In genomic region chr2:180276851-180277259, GRCm38 (mm10) we compare ENCODE assay signal across 10 mouse cellular contexts. TPM values are rescaled to one million over a fixed set of nuclear protein-coding genes. Genes with fewer than 3 reads are reported as not detected.
A peak's percentile ranks its signal among the peaks of the same experiment; 100 is the strongest.
DNase-seq lines count a peak whose midpoint lies in the region; ATAC-seq and TF ChIP-seq lines count a peak whose summit lies in the region.
"Had no signal": no experiment of that assay in that cellular context is flagged by ENCODE, and none has a peak within 500 bp of the region (broad histone marks: within the 10 kb centered on the region; RNA-seq: fewer than 3 reads in every experiment).

No protein-coding gene starts in this region.

- ATAC-seq in hindbrain, embryonic 13.5 days (ENCODE audit: low FRiP score), result no peak
- no peak for ATAC-seq in hindbrain, postnatal 0 days
- ATAC-seq in liver, embryonic 15.5 days (ENCODE audit: insufficient read depth), result no peak
- peak; percentile 43 for ATAC-seq in neutrophil, adult 5-6 weeks (ENCODE audit: extremely low read depth, insufficient number of reproducible peaks, low FRiP score, poor library complexity, severe bottlenecking)
- no peak for ATAC-seq in frontal cortex, adult (ENCODE audit: low TSS enrichment)

- peaks cover 21% of the 10 kb centered on the region for H3K27me3 ChIP-seq in hindbrain, embryonic 13.5 days
- no peaks in the 10 kb centered on the region for H3K27me3 ChIP-seq in hindbrain, postnatal 0 days (ENCODE audit: insufficient read depth, low read length)
- H3K27me3 ChIP-seq in liver, embryonic 15.5 days, result peaks cover 11% of the 10 kb centered on the region; the same call in 1 of the 2 replicates
- H3K27me3 ChIP-seq in forebrain, embryonic 10.5 days (ENCODE audit: poor library complexity, severe bottlenecking), result peaks cover 27% of the 10 kb centered on the region
- H3K27me3 ChIP-seq: heart, embryonic 15.5 days had no signal

- H3K4me1 ChIP-seq in hindbrain, embryonic 13.5 days (replicated peaks), result peaks cover 16% of the 10 kb centered on the region
- peaks cover 7% of the 10 kb centered on the region for H3K4me1 ChIP-seq in hindbrain, postnatal 0 days (ENCODE audit: insufficient read depth, low read length)
- H3K4me1 ChIP-seq in liver, embryonic 15.5 days (replicated peaks), result peaks cover 46% of the 10 kb centered on the region
- peaks cover 30% of the 10 kb centered on the region for H3K4me1 ChIP-seq in forebrain, embryonic 10.5 days

- H3K9ac ChIP-seq in hindbrain, embryonic 13.5 days, result 0 out of 2 replicates have a peak overlapping the region, but pooled peaks have one; percentile 24
- no peak overlapping the region for H3K9ac ChIP-seq in hindbrain, postnatal 0 days (replicated peaks; ENCODE audit: low read length)
- 0 out of 2 replicates have a peak overlapping the region, but pooled peaks have one; percentile 13 for H3K9ac ChIP-seq in liver, embryonic 15.5 days
- H3K9ac ChIP-seq: heart, embryonic 15.5 days; limb, embryonic 15.5 days had no signal

- H3K27ac ChIP-seq in hindbrain, embryonic 13.5 days, result no peak overlapping the region
- no peak overlapping the region for H3K27ac ChIP-seq in hindbrain, postnatal 0 days
- peak overlapping the region; percentile 10; the same call in 1 of the 2 replicates for H3K27ac ChIP-seq in liver, embryonic 15.5 days (replicated peaks)
- no peak overlapping the region for H3K27ac ChIP-seq in forebrain, embryonic 10.5 days
- H3K27ac ChIP-seq: limb, embryonic 15.5 days had no signal

- no peak for DNase-seq in hindbrain, postnatal 0 days (ENCODE audit: low spot score)
- DNase-seq in ZHBTc4 (ENCODE audit: low read depth, low spot score), result peak; percentile 49
- no peak for DNase-seq in frontal cortex, postnatal 25 days (ENCODE audit: low spot score in 2 of 2)
- DNase-seq in forebrain, embryonic 10.5 days (ENCODE audit: extremely low spot score, low spot score), result no peak

- no peak overlapping the region for H3K4me3 ChIP-seq in hindbrain, embryonic 13.5 days
- no peak overlapping the region for H3K4me3 ChIP-seq in hindbrain, postnatal 0 days (ENCODE audit: low read length)
- peak overlapping the region; percentile 29; the same call in 1 of the 2 replicates for H3K4me3 ChIP-seq in liver, embryonic 15.5 days (replicated peaks)
- H3K4me3 ChIP-seq in forebrain, embryonic 10.5 days, result no peak overlapping the region
- H3K4me3 ChIP-seq: limb, embryonic 15.5 days had no signal

- 78% methylated on average over 8 of the region's 8 CpGs for WGBS in hindbrain, embryonic 13.5 days
- WGBS in hindbrain, postnatal 0 days, result 73% methylated on average over 8 of the region's 8 CpGs
- 3% methylated on average over 8 of the region's 8 CpGs for WGBS in liver, embryonic 15.5 days (ENCODE audit: insufficient replicate concordance)
- 72% methylated on average over 8 of the region's 8 CpGs for WGBS in forebrain, embryonic 10.5 days

- TF ChIP-seq CTCF in hindbrain, postnatal 0 days (IDR thresholded peaks at IDR 0.05; ENCODE audit: low read depth), result no peak

- no peaks in the 10 kb centered on the region for H3K36me3 ChIP-seq in hindbrain, embryonic 13.5 days
- H3K36me3 ChIP-seq in hindbrain, postnatal 0 days (ENCODE audit: insufficient read depth, low read length), result no peaks in the 10 kb centered on the region
- H3K36me3 ChIP-seq in liver, embryonic 15.5 days (replicated peaks), result no peaks in the 10 kb centered on the region
- H3K36me3 ChIP-seq in forebrain, embryonic 10.5 days (replicated peaks), result no peaks in the 10 kb centered on the region
- H3K36me3 ChIP-seq: heart, embryonic 15.5 days; limb, embryonic 15.5 days had no signal

- no peaks in the 10 kb centered on the region for H3K9me3 ChIP-seq in hindbrain, embryonic 13.5 days
- H3K9me3 ChIP-seq in hindbrain, postnatal 0 days (ENCODE audit: low read length), result no peaks in the 10 kb centered on the region
- H3K9me3 ChIP-seq in liver, embryonic 15.5 days (replicated peaks), result no peaks in the 10 kb centered on the region
- H3K9me3 ChIP-seq in forebrain, embryonic 10.5 days, result no peaks in the 10 kb centered on the region
- H3K9me3 ChIP-seq: heart, embryonic 15.5 days; limb, embryonic 15.5 days had no signal

- no peak overlapping the region for H3K4me2 ChIP-seq in hindbrain, embryonic 13.5 days
- H3K4me2 ChIP-seq in hindbrain, postnatal 0 days (ENCODE audit: low read depth, low read length), result no peak overlapping the region
- peak overlapping the region; percentile 61 for H3K4me2 ChIP-seq in liver, embryonic 15.5 days

RNA-seq across cellular contexts. Expression of gene Cables2, which starts 3.6 kb away (rescaled TPM):
- 19.8 and 20.8 TPM in 2 replicates for polyA plus RNA-seq in hindbrain, embryonic 13.5 days (2015; fragmentation: Nextera tagmentation; extraction: Ambion mirVana)
- total RNA-seq in hindbrain, postnatal 0 days (2014; rRNA removed), result 56.8 and 60.5 TPM in 2 replicates
- polyA plus RNA-seq in hindbrain, postnatal 0 days (2015; fragmentation: Nextera tagmentation; extraction: Ambion mirVana), result 25.1 and 26.4 TPM in 2 replicates
- polyA plus RNA-seq in liver, embryonic 15.5 days (2015; fragmentation: Nextera tagmentation; extraction: Ambion mirVana), result 3.4 and 3.5 TPM in 2 replicates
- 53.5 and 55.6 TPM in 2 replicates for total RNA-seq in neutrophil, adult 5-6 weeks (2017)
- polyA plus RNA-seq in forebrain, embryonic 10.5 days (2016; fragmentation: Nextera tagmentation; extraction: Ambion mirVana), result 9.2 and 12.0 TPM in 2 replicates

RNA-seq across cellular contexts. Expression of gene Rbbp8nl, which starts 12.8 kb away (rescaled TPM):
- not detected in 2 replicates for polyA plus RNA-seq in hindbrain, embryonic 13.5 days (2015; fragmentation: Nextera tagmentation; extraction: Ambion mirVana)
- not detected in 2 replicates for total RNA-seq in hindbrain, postnatal 0 days (2014; rRNA removed)
- polyA plus RNA-seq in hindbrain, postnatal 0 days (2015; fragmentation: Nextera tagmentation; extraction: Ambion mirVana), result not detected in 2 replicates
- not detected in 2 replicates for polyA plus RNA-seq in liver, embryonic 15.5 days (2015; fragmentation: Nextera tagmentation; extraction: Ambion mirVana)
- not detected in 2 replicates for total RNA-seq in neutrophil, adult 5-6 weeks (2017)
- 0.32 and 0.35 TPM in 2 replicates for polyA plus RNA-seq in forebrain, embryonic 10.5 days (2016; fragmentation: Nextera tagmentation; extraction: Ambion mirVana)

RNA-seq across cellular contexts. Expression of gene Rps21, which starts 19.7 kb away (rescaled TPM):
- 444 and 445 TPM in 2 replicates for polyA plus RNA-seq in hindbrain, embryonic 13.5 days (2015; fragmentation: Nextera tagmentation; extraction: Ambion mirVana)
- 752 and 857 TPM in 2 replicates for total RNA-seq in hindbrain, postnatal 0 days (2014; rRNA removed)
- 445 and 465 TPM in 2 replicates for polyA plus RNA-seq in hindbrain, postnatal 0 days (2015; fragmentation: Nextera tagmentation; extraction: Ambion mirVana)
- 223 and 320 TPM in 2 replicates for polyA plus RNA-seq in liver, embryonic 15.5 days (2015; fragmentation: Nextera tagmentation; extraction: Ambion mirVana)
- 798 and 852 TPM in 2 replicates for total RNA-seq in neutrophil, adult 5-6 weeks (2017)
- 560 and 577 TPM in 2 replicates for polyA plus RNA-seq in forebrain, embryonic 10.5 days (2016; fragmentation: Nextera tagmentation; extraction: Ambion mirVana)

RNA-seq across cellular contexts. Expression of gene Lama5, which starts 51.2 kb away (rescaled TPM):
- polyA plus RNA-seq in hindbrain, embryonic 13.5 days (2015; fragmentation: Nextera tagmentation; extraction: Ambion mirVana), result 1.9 and 2.1 TPM in 2 replicates
- total RNA-seq in hindbrain, postnatal 0 days (2014; rRNA removed), result 10.3 and 16.5 TPM in 2 replicates
- 2.7 and 3.5 TPM in 2 replicates for polyA plus RNA-seq in hindbrain, postnatal 0 days (2015; fragmentation: Nextera tagmentation; extraction: Ambion mirVana)
- polyA plus RNA-seq in liver, embryonic 15.5 days (2015; fragmentation: Nextera tagmentation; extraction: Ambion mirVana), result 1.6 and 1.9 TPM in 2 replicates
- under 0.01 TPM in 2 replicates for total RNA-seq in neutrophil, adult 5-6 weeks (2017)
- 10.7 and 11.2 TPM in 2 replicates for polyA plus RNA-seq in forebrain, embryonic 10.5 days (2016; fragmentation: Nextera tagmentation; extraction: Ambion mirVana)

RNA-seq across cellular contexts. Expression of gene Gata5, which starts 57.6 kb away (rescaled TPM):
- polyA plus RNA-seq in hindbrain, embryonic 13.5 days (2015; fragmentation: Nextera tagmentation; extraction: Ambion mirVana), result 0.05 TPM in 1 of 2 replicates, not detected in the other
- total RNA-seq in hindbrain, postnatal 0 days (2014; rRNA removed), result not detected in 2 replicates
- not detected in 2 replicates for polyA plus RNA-seq in hindbrain, postnatal 0 days (2015; fragmentation: Nextera tagmentation; extraction: Ambion mirVana)
- polyA plus RNA-seq in liver, embryonic 15.5 days (2015; fragmentation: Nextera tagmentation; extraction: Ambion mirVana), result 0.25 and 0.37 TPM in 2 replicates
- total RNA-seq in neutrophil, adult 5-6 weeks (2017), result not detected in 2 replicates
- polyA plus RNA-seq in forebrain, embryonic 10.5 days (2016; fragmentation: Nextera tagmentation; extraction: Ambion mirVana), result 0.15 TPM in 1 of 2 replicates, not detected in the other
- polyA plus RNA-seq: limb, embryonic 15.5 days had no signal
